Mouse (Mus musculus): ENCODE results near the gene Tcea2.

DNA sequence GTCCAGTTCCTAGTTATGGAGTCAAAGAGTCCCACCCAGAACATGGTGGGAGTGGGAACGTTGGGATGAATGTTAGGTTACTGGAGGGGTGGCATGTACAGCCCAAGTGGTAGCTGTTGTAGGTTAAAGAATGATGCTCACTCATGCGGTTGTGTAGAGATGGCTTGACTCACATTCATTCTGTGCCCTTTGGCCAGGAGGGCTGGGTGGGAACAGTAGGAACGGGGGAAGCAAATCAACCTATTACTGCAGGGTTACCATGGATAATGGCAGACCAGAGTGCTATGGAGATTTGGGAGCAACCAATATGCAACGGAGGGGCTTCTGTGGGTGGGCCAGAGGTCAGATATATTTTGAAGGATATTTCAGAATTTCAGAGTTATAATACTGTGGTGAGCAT is 5.2 kb upstream of the Tcea2 start:
- TF ChIP-seq CTCF (IDR thresholded peaks at IDR 0.05; ENCODE audit: low read depth) (no peak), EP300 (IDR thresholded peaks at IDR 0.05; ENCODE audit: low read depth) (no peak)

Data from liver, embryonic 14.5 days (tissue).